Mouse (Mus musculus) midbrain, postnatal 0 days (tissue): ENCODE data around the gene Bcl11a. TPM values are rescaled to one million over a fixed set of nuclear protein-coding genes. Genes with fewer than 3 reads are reported as not detected.

Experiments
- ATAC-seq: fragments of 200-750 bp; cut with Nextera tagmentation; 2 replicates; pipeline ENCODE4 v1.8.0; 2017; ENCODE audit warnings: moderate number of reproducible peaks, mild to moderate bottlenecking, moderate TSS enrichment, moderate library complexity; ENCODE audit not compliant: low FRiP score
- DNase-seq: peaks from one replicate; pipeline ENCODE4 v3.0.0-alpha.2; 2015; ENCODE audit warnings: low spot score
- H3K27ac ChIP-seq: fragments of 300-500 bp; sonication (generic); 2 replicates; pipeline ENCODE4 v1.5.1; 2014; ENCODE audit warnings: low read depth, mild to moderate bottlenecking, low read length, mixed read lengths
- H3K27me3 ChIP-seq: fragments of 300-500 bp; sonication (generic); 2 replicates; pipeline ENCODE4 v1.6.1; 2014; ENCODE audit warnings: low read length, control low read depth, mixed read lengths; ENCODE audit not compliant: insufficient read depth
- H3K36me3 ChIP-seq: fragments of 300-500 bp; sonication (generic); 2 replicates; pipeline ENCODE4 v1.6.1; 2014; ENCODE audit warnings: low read length, control low read depth, mixed read lengths; ENCODE audit not compliant: insufficient read depth
- H3K4me1 ChIP-seq: fragments of 300-500 bp; sonication (generic); 2 replicates; pipeline ENCODE4 v1.6.1; 2014; ENCODE audit warnings: mild to moderate bottlenecking, control low read depth, antibody characterized with exemption, low read length, mixed read lengths; ENCODE audit not compliant: insufficient read depth
- H3K4me2 ChIP-seq: fragments of 300-500 bp; sonication (generic); 2 replicates; pipeline ENCODE4 v1.6.1; 2014; ENCODE audit warnings: low read depth, mild to moderate bottlenecking, low read length, mixed read lengths; ENCODE audit not compliant: poor library complexity, severe bottlenecking
- H3K4me3 ChIP-seq: fragments of 300-500 bp; sonication (generic); 2 replicates; pipeline ENCODE4 v1.5.1; 2014; ENCODE audit warnings: low read depth, mild to moderate bottlenecking, low read length, moderate library complexity
- H3K9ac ChIP-seq: fragments of 300-500 bp; sonication (generic); replicated peaks from 2 replicates; pipeline ENCODE4 v1.6.1; 2014; ENCODE audit warnings: mild to moderate bottlenecking, low read length, moderate library complexity, mixed read lengths; ENCODE audit not compliant: poor library complexity, severe bottlenecking
- H3K9me3 ChIP-seq: fragments of 300-500 bp; sonication (generic); 2 replicates; pipeline ENCODE4 v1.6.1; 2016; ENCODE audit warnings: low read length, control low read depth
- CTCF ChIP-seq: IDR thresholded peaks from 2 replicates; pipeline ENCODE4 v1.5.1; 2016; ENCODE audit warnings: antibody characterized with exemption, mild to moderate bottlenecking
- WGBS: fragments of 180-500 bp; shearing (Covaris S2); extraction: QIAGEN DNeasy Blood & Tissue Kit; methylation state at CpG from one replicate; pipeline ENCODE4 v1.1.7; 2014; 5-methylcytosine and 5-hydroxymethylcytosine counted together
- polyA plus RNA-seq: library from polyadenylated mRNA; unstranded; fragments of >200 nt; fragmentation: Nextera tagmentation; extraction: Ambion mirVana; gene quantifications from 2 replicates; pipeline ENCODE4 v1.2.1, GENCODE M21; 2015
- total RNA-seq: library from RNA; depleted of rRNA; stranded (reverse); fragments of >200 nt; gene quantifications from 2 replicates; pipeline ENCODE4 v1.2.3, GENCODE M21; 2014

The Bcl11a gene
- total and polyA plus RNA-seq, 2 experiments from 2014 or later, result 44.6 to 80.9 TPM

DNA sequence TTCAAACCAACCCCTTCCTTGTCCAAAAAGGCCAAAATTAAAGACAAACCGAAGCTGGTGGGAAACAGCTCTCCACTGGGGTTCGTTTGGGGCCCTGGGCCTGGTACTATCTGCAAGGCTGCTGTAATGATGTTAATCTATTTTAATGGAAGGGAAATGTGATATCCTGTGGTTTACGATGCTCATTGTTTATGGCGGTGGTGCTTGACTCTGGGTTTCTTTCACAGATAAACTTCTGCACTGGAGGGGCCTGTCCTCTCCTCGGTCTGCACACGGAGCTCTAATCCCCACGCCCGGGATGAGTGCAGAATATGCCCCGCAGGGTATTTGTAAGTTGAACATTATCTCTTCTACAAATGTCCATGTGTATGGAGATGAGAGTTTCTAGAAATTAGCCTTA lies 80.2 kb downstream of the Bcl11a start:
- H3K4me1 ChIP-seq, result no peaks in the 10 kb centered on the region; the same call in none of the 2 replicates
- H3K36me3 ChIP-seq, result no peaks in the 10 kb centered on the region
- TF ChIP-seq CTCF, result no peak
- 56% methylated on average over 9 of the region's 9 CpGs for WGBS
- ATAC-seq, result no peak
- H3K9me3 ChIP-seq, result no peaks in the 10 kb centered on the region
- no peak for DNase-seq
- H3K9ac ChIP-seq, result no peak overlapping the region
- no peaks in the 10 kb centered on the region for H3K27me3 ChIP-seq
- H3K4me2 ChIP-seq, result no peak overlapping the region
- no peak overlapping the region for H3K4me3 ChIP-seq
- no peak overlapping the region for H3K27ac ChIP-seq

DNA sequence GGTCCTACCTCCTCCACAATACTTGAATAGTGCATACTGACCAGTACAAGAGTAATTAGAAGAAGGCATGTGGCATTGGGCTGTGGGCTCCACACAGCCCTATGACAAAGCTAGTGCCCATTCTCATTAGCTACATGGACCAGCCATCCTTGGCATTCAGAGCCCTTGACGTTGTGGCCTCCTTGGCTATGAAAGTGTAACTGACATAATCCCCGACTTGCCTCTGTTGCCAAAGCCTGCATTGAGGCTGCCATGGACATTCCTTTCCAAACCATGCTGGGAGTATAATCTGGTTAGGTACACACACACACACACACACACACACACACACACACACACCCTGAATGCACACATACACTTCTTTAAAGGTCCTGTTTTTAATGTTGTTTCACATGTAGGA lies 81.8 kb downstream of the Bcl11a start:
- Histone ChIP-seq H3K9me3 (no peaks in the 10 kb centered on the region), H3K9ac (no peak overlapping the region), H3K4me1 (no peaks in the 10 kb centered on the region; the same call in none of the 2 replicates), H3K4me3 (no peak overlapping the region), H3K36me3 (peaks cover 4% of the 10 kb centered on the region; the same call in 1 of the 2 replicates), H3K4me2 (no peak overlapping the region), H3K27me3 (no peaks in the 10 kb centered on the region), H3K27ac (no peak overlapping the region)
- DNase-seq (no peak), ATAC-seq (no peak)
- no peak for TF ChIP-seq CTCF
- 58% methylated on average over 2 of the region's 2 CpGs for WGBS

DNA sequence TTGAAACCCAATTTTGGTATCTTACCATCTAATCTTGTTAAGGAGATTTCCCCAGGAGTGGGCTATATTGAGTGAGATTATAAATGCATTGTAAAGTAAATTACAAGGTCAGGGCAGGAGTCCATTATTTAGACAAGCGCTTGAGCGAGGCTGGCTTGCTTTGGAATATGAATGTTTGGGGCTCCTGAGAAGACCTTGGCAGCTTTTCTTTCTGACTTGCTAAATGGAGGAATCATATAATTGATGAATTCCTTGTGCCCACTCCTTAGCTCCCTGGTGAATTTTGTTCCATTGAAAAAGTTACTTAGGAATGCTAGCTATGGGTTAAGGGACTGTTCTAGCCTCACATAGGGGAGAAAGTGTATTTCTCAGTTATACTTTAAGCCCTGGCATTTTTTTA lies 83.6 kb downstream of the Bcl11a start:
- Histone ChIP-seq H3K9me3 (no peaks in the 10 kb centered on the region), H3K36me3 (peaks cover 4% of the 10 kb centered on the region; the same call in 1 of the 2 replicates), H3K4me3 (no peak overlapping the region), H3K4me1 (no peaks in the 10 kb centered on the region; the same call in none of the 2 replicates), H3K27ac (no peak overlapping the region), H3K4me2 (no peak overlapping the region), H3K27me3 (no peaks in the 10 kb centered on the region), H3K9ac (no peak overlapping the region)
- DNase-seq (no peak), ATAC-seq (no peak)
- no peak for TF ChIP-seq CTCF
- WGBS, result 57% methylated on average over 2 of the region's 2 CpGs

- no peaks in the 10 kb centered on the region for H3K9me3 ChIP-seq
- H3K27me3 ChIP-seq, result no peaks in the 10 kb centered on the region
- WGBS, result 44% methylated on average over 7 of the region's 7 CpGs
- no peaks in the 10 kb centered on the region; the same call in none of the 2 replicates for H3K4me1 ChIP-seq
- no peak overlapping the region for H3K4me2 ChIP-seq
- no peak overlapping the region for H3K4me3 ChIP-seq
- DNase-seq (peak; percentile 80), ATAC-seq (no peak)
- H3K36me3 ChIP-seq, result peaks cover 4% of the 10 kb centered on the region; the same call in 1 of the 2 replicates
- H3K27ac ChIP-seq, result no peak overlapping the region
- no peak overlapping the region for H3K9ac ChIP-seq
- TF ChIP-seq CTCF, result no peak
Observed at GRCm38 (mm10) chr11:24162056-24162455, 84.2 kb downstream of the Bcl11a start.

GRCm38 (mm10) chr11:24163072-24163471 lies 85.2 kb downstream of the Bcl11a start:
- Histone ChIP-seq H3K27me3 (no peaks in the 10 kb centered on the region), H3K4me1 (no peaks in the 10 kb centered on the region; the same call in none of the 2 replicates), H3K27ac (no peak overlapping the region), H3K9ac (no peak overlapping the region), H3K4me3 (no peak overlapping the region), H3K36me3 (peaks cover 4% of the 10 kb centered on the region; the same call in 1 of the 2 replicates), H3K9me3 (no peaks in the 10 kb centered on the region), H3K4me2 (no peak overlapping the region)
- TF ChIP-seq CTCF, result no peak
- WGBS, result 96% methylated on average over 8 of the region's 8 CpGs
- ATAC-seq (peak; percentile 8; the same call in 1 of the 2 replicates), DNase-seq (no peak)

GRCm38 (mm10) chr11:24164065-24164464 lies 86.2 kb downstream of the Bcl11a start:
- Histone ChIP-seq H3K36me3 (peaks cover 4% of the 10 kb centered on the region; the same call in 1 of the 2 replicates), H3K9ac (no peak overlapping the region), H3K27me3 (no peaks in the 10 kb centered on the region), H3K4me2 (no peak overlapping the region), H3K27ac (no peak overlapping the region), H3K4me3 (no peak overlapping the region), H3K9me3 (no peaks in the 10 kb centered on the region), H3K4me1 (no peaks in the 10 kb centered on the region; the same call in none of the 2 replicates)
- 97% methylated on average over 26 of the region's 26 CpGs for WGBS
- DNase-seq (no peak), ATAC-seq (no peak; the same call in 1 of the 2 replicates)
- no peak for TF ChIP-seq CTCF
